Mouse (Mus musculus) regulatory T cell (primary cell): ENCODE data around the gene Hyal3.

ENCODE experiments used
- in situ Hi-C: fragments of 300-600 bp; cut with MboI, MseI; formaldehyde crosslinking; loops from one replicate; pipeline ENCODE4 v1.15.1; 2025; ENCODE audit warnings: high pct_unique_total_duplicates

Gene Hyal3

DNA sequence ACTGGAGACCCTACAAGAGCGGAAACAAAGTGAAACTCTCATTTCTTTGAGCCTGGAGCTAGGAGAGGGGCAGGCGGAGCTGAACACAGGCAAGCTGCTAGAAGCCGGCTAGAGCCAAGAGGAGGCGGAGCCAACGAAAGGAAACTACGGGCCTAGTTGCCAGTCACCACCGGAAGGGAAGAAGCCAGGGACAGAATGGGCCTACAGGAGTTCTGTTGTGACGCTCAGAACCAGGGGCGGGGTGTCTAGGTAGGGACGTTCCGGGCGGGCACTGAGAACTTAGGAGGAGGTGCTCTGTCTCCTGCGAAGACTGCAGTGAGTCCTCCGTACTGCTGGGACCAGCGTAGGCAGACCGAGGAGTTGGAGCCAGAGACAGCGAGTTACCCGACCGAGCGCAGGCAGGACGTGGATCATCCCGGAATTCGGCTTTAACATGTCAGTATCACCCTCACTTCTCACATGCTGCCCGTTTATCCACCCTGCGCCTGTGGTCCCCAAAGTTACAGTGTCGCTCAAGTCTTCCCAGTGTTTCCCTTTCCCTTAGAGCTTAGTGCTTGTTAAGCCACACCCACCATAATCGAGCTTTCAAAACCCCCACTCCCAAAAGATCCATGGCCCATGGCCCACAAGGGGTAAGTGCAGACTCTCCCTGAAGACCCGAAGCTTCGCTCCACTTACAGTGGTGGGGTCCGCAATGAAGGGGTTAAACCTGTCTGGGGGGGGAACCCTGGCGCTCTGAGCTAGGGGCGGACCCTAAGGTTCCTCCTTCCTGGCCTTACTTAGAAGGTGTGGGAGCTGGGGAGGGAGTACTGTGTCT lies at the start of gene Hyal3:
Gene Hyal3 (plus strand): TSS at position 318 of the 817 bp plus-strand sequence.
- in situ Hi-C loops = no loop called here

DNA sequence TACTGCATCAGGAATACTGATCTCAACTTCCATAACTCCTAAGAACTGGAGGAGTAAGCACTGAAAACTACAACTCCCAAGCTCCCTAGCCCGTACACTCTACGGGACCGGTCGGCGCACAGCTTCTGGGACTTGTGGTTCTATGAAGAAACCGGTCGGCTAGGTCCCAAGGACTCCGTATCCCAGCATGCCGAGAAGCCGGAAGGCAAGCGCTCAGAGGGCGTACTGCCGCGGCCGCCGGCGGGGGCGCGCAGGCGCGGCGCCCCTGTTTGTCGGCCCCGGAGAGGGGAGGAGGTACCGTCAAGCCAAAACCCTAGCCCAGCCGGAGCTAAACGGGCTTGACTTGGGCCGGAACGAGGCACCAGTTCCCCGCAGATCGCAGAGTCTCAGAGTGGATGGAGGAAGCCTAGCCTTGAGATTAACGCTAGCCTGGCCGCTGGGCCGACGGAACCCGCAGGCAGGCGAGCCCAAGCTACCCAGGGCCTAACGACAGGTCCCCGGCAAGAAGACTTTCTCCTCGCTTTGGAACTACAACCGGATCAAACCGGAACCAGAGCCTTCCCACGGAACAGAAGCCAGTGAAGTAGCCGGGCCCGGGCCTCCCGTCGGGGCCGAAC lies 46.7 kb upstream of the Hyal3 start, which contains the start of gene Tmem115:
Gene Tmem115 (plus strand): TSS at position 155 of the 617 bp plus-strand sequence.
- in situ Hi-C loops = no loop called here

DNA sequence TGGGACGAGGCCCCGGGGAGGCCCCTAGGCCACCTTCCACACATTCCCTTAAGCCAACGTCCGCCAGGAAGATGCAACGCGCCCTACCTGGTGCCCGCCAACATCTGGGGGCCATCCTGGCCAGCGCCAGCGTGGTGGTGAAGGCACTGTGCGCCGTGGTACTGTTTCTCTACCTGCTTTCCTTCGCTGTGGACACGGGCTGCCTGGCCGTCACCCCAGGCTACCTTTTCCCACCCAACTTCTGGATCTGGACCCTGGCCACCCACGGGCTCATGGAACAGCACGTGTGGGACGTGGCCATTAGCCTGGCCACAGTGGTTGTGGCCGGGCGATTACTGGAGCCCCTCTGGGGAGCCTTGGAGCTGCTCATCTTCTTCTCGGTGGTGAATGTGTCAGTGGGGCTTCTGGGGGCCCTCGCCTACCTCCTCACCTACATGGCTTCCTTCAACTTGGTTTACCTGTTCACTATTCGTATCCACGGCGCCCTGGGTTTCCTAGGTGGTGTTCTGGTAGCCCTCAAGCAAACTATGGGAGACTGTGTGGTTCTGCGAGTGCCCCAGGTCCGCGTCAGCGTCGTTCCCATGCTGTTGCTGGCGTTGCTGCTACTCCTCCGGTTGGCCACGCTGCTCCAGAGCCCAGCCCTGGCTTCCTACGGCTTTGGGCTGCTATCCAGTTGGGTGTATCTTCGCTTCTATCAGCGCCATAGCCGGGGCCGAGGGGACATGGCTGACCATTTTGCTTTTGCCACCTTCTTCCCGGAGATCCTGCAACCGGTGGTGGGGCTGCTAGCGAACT lies 46.0 kb upstream of the Hyal3 start:
- in situ Hi-C loops = no loop called here

DNA sequence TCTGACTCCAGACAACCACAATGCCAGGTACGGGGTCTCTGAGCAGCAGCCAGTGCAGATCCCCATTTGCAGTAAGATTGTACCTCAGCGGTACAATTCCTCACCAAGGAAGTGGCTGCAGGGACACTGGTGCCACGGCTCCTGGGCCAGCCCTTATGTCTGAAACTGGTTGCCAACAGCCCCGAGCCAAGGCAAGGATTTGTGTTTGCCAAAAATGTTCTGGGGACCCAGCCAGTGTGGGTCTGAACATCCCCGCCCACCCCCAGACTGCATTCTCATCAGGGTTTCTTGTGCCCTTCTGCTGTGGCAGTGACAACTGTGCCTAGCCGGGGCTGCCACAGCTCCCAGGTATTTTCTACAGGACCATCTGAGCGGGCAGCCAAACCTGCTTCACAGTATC lies 42.4 kb upstream of the Hyal3 start:
- in situ Hi-C loops = no loop called here

DNA sequence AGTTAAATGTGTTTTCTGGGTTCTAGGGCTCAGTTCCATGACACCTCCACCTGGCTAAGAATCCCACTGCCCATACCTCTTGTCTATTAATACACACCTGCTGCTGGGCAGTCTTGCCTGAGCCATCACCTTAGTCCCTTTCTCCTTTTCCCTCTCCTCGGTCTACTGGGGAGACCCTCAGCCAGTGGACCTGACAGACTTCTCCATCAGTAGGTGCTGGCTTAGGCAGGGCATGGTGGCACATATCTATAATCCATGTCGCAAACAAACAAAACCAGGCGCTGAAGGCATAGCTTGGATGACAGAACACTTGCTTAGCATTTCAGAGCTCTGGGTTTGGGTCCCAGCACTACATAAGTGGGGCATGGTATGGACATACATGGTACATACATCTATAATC lies 41.9 kb upstream of the Hyal3 start:
- in situ Hi-C loops = no loop called here

DNA sequence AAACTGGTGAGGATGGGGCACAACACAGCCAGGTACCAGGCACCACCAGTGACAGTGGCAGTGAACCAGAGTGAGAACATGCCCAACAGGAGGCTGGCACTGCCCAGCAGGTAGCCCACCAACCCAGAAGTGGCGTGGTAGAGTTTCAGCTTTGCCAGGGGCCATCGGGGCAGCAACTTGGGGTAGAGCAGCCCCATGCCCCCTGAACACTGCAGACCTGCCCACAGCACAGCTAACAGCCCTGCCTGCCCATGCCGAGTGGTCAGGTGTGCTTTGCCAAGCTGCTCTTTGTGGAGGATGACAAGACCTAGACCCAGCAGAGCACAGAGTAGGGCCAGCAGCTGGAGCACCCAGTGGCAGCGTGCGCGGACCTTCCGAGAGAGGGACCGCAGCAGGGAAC lies 40.7 kb upstream of the Hyal3 start:
- in situ Hi-C loops = loop anchor here (10.0 kb wide), 1 partner anchor 1175 kb away; the partner anchor contains the start of gene Dusp7

DNA sequence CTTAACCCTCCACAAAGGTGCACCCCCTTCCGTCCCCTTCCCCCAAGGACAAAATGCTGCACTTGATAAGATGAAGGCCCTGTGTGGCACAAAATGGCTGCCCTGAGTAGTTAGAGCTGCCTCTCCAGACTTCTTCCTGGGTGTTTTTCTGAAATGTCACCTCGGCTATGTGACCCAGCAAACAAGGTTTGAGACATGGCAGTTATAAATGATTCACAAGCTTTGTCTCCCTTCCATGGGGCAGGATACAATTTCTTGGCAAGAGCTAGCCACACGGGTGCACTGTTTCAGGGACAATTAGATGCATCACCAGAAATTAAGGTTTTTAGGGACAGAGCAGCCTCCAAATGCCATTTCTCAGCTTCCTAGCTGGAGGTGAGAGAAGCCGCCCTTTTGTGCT lies 40.2 kb upstream of the Hyal3 start:
- in situ Hi-C loops = loop anchor here (10.0 kb wide), 1 partner anchor 1176 kb away; the partner anchor contains the start of gene Dusp7

DNA sequence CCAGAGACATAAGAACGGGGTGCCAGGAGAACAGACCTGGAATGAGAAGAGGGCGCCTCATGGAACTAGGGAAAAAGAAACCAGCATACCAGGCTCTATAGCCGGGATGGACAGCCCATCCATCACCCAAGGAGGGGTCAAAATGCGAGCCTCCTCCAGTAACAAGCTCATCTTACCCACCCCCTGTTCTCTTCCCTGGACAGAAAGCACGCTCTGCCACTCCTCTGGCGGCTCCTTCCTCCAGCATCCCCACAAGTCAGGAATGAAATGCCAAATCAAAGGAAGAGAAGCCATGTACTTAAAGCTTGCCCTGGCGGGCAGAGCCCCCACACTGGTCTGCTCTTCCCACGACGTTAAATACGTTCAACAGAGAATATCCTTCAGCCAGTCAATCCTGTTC lies 39.6 kb upstream of the Hyal3 start:
- in situ Hi-C loops = loop anchor here (10.0 kb wide), 1 partner anchor 1176 kb away; the partner anchor contains the start of gene Dusp7

DNA sequence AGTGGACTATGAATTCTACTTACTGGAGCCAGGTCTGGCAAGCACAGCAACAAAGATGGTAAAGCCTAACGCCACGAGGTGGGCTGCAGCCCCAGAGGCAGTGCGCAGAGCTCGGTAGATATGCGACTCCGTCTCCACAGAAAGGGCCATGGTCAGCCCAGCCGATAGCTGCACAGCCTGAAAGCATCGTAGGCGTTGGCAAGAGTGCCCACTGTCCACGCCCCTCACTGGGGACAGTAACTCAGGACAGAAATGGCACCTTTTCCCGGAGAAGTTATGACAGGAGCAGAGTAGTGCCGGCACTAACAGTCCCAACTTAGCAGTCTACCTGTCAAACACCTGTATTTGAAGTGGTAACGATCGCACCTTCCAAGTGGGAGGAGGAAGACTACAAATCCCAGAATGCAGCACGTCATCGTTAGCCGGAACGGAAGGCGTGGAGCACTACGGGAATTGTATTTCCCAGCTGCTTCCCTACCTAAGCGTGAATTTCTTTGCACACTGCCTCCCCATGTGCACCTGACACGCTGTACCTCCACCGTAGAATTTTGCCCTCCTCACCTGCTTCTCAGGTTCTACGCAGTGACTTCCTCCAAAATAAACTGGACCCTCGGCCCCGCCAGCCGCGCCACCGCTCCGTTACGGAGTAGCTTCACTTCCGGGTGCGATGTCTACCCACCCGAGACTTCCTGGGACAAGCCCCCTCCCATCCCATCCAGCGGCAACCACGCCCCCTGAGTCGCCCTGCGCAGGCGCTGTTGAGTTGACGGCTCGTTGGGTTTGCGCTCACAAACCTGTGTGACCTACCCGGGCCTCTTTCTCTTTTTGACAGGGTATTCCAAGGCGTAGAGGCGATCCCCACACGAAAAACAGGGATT lies 38.9 kb upstream of the Hyal3 start, which contains the start of the genes Cyb561d2 and Nprl2:
Gene Cyb561d2 (minus strand): TSS at position 720 of the 878 bp plus-strand sequence.
Gene Nprl2 (plus strand): TSS at position 753 of the 878 bp plus-strand sequence.
- in situ Hi-C loops = loop anchor here (10.0 kb wide), 1 partner anchor 1177 kb away; the partner anchor contains the start of gene Dusp7

DNA sequence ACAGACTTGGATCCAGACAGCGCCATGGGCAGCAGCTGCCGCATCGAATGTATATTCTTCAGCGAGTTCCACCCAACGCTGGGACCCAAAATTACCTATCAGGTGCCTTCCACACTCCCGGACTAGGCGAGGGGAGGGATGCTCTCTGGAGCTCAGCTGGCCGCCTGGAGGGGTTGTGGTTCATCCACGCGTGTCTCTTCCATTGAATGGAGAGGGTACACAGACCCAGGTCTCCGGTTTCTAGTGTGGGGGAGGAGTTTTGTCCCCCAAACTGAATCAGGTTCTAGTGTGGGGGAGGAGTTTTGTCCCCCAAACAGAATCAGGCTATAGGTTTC lies 38.3 kb upstream of the Hyal3 start:
- in situ Hi-C loops = loop anchor here (10.0 kb wide), 1 partner anchor 1178 kb away; the partner anchor contains the start of gene Dusp7

DNA sequence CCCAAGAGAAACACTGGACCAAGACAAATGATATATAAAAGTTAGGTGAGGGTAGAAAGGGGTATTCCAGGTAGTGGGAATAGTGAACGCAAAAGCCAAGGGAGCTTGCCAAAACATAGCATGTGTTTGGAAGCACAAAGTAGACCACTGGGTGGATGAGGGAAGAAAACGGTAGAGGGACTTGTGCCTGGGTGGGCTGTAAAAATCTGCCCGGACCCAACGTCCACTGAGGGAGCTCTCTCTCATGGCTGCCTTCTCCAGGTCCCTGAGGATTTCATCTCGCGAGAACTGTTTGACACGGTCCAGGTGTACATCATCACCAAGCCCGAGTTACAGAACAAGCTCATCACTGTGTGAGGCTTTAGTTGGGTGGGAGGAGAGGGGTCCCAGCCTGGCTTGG lies 37.9 kb upstream of the Hyal3 start:
- in situ Hi-C loops = loop anchor here (10.0 kb wide), 1 partner anchor 1178 kb away; the partner anchor contains the start of gene Dusp7

DNA sequence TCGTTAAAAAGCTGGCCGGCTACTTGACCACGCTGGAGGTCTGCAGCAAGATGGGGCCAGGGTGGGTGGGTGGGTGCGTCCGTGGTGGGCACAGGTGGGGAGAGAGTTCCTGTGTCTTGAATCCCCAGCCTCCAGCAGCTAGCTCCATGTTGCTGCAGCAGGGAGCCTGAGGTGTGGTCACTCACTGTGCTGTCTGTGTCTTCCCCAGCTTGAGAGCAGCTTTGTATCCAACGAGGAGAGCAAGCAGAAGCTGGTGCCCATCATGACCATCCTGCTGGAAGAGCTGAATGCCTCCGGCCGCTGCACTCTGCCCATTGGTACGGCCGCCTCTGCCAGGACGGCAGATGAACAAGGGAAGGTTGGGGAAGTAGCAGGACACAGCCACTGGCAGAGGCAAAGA lies 37.3 kb upstream of the Hyal3 start:
- in situ Hi-C loops = loop anchor here (10.0 kb wide), 1 partner anchor 1178 kb away; the partner anchor contains the start of gene Dusp7

DNA sequence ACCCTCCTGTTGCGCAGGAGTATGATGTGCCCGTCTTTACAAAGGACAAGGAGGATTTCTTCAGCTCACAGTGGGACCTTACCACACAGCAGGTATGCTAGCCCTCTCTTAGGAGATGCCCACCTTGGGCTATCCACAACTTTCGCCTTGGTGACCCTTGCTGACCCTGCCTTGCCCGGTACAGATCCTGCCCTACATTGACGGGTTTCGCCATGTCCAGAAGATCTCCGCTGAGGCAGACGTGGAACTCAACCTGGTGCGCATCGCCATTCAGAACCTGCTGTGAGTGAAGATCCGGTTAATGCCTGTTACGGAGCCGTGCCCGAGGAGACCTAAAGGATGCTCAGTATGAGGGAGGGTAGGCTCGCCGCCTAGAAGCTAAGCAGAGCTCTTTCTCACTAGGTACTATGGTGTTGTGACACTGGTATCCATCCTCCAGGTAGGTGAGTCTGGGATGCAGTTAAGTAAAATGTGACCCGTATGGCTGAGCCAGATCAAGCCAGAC lies 36.4 kb upstream of the Hyal3 start:
- in situ Hi-C loops = loop anchor here (10.0 kb wide), 1 partner anchor 1179 kb away; the partner anchor contains the start of gene Dusp7

DNA sequence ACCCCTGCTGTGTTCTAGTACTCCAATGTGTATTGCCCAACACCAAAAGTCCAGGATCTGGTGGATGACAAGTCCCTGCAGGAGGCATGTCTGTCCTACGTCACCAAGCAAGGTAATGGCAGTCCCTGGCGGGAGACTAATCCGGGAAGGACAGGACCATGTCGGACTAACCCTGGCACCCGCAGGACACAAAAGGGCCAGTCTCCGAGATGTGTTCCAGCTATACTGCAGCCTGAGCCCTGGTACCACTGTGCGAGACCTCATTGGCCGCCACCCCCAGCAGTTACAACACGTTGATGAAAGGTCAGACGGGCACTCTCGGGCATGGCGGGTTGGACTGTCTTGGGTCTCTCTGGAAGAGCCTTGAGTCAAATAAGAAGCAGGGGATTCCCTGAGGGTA lies 35.9 kb upstream of the Hyal3 start:
- in situ Hi-C loops = loop anchor here (10.0 kb wide), 1 partner anchor 1180 kb away; the partner anchor contains the start of gene Dusp7

DNA sequence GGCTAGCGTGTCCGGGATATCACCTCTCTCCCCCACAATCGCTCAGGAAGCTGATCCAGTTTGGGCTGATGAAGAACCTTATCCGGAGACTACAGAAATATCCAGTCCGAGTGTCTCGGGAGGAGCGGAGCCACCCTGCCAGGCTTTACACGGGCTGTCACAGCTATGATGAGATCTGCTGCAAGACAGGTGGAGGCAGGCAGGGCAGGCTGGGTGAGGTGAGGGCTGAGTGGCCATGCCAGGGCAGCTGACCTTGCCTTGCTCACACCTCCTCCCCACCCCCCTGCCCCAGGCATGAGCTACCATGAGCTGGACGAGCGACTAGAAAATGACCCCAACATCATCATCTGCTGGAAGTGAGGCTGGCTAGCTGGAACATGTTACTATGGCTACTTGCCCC lies 35.4 kb upstream of the Hyal3 start:
- in situ Hi-C loops = loop anchor here (10.0 kb wide), 1 partner anchor 1180 kb away; the partner anchor contains the start of gene Dusp7

DNA sequence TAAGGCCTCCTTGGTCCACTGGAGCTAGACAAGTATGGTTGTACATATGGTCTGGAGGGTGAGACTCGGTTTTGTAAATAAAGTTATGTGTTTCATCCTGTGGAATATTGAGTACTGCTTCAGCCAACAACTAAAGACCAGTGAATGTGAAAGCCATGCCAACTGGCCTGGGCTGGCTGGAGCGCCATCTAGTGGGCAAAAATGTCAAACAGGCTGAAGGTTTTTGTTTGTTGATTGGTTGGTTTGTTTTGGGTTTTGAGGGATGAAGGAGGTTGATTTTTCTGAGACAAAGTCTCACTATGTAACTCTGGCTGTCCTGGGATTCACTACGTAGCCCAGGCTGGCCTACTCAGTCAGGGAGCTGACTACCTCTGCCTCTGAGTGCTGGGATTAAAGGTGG lies 35.0 kb upstream of the Hyal3 start:
- in situ Hi-C loops = loop anchor here (10.0 kb wide), 1 partner anchor 1181 kb away; the partner anchor contains the start of gene Dusp7

DNA sequence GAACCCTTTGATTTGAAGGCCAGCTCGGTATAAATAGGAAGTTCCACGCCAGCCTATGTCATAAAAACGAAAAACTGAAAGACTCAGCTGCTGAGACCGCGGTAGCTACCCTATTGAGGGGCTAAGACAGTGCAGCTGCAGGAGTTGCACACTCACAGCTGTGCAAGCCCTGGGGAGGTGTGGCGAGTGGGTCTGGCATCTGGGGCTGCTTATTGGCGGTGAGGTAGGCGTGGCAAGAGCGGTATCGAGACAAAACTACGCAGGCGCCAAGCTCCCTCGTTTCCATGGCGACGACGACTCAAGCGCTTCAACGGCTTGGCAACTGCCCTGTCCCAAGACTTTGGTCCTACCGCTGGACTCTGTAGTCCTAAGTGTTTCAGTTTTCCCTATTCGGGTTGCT lies 33.6 kb upstream of the Hyal3 start, which contains the start of gene Zmynd10:
Gene Zmynd10 (plus strand): TSS at position 273 of the 400 bp plus-strand sequence.
- in situ Hi-C loops = loop anchor here (10.0 kb wide), 1 partner anchor 1182 kb away; the partner anchor contains the start of gene Dusp7

DNA sequence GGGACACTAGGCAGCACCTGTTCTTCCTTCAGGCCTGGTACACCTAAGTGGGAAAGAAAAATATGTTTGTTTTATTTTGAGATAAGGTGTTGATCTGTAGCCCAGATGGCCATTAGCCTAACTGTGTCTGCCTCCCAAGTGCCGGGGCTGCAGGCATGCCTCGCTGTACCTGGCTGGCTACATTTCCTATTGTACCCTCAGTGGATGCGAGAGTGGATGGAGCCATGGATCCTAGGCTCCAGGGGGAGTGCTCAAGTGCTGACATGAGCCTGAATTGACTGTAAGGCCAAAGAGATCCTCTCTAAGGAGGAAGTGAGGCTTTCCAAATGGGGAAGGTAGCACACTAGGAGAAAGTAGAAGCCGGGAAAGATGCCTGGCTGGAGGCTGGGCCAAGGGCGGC lies 32.7 kb upstream of the Hyal3 start:
- in situ Hi-C loops = loop anchor here (10.0 kb wide), 1 partner anchor 1183 kb away; the partner anchor contains the start of gene Dusp7

DNA sequence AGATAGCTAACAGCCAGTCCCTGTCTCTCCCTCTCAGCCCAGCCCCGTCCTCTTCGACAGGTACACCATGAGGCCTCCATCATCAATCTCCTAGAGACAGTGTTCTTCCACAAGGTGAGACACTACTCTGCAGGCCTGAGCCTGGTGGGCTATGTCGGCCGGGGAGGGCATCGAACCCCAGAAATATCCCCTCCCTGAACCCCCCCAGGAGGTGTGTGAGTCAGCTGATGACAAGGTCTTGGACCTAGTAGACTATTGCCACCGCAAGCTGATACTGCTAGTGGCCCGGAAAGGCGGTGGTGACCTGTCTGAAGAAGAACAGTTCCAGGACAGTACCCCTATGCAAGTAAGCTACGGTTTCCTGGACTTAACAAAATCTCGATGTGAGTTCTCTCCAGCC lies 31.8 kb upstream of the Hyal3 start:
- in situ Hi-C loops = loop anchor here (10.0 kb wide), 1 partner anchor 1184 kb away; the partner anchor contains the start of gene Dusp7
